Mouse (Mus musculus): Measurements from ENCODE around the gene Igsf8. TPM values are rescaled to one million over a fixed set of nuclear protein-coding genes. Genes with fewer than 3 reads are reported as not detected.
A peak's percentile ranks its signal among the peaks of the same experiment; 100 is the strongest.

Igsf8 gene
- total and polyA plus RNA-seq, 3 experiments, result 32.2 to 126 (median 38.3) TPM

DNA sequence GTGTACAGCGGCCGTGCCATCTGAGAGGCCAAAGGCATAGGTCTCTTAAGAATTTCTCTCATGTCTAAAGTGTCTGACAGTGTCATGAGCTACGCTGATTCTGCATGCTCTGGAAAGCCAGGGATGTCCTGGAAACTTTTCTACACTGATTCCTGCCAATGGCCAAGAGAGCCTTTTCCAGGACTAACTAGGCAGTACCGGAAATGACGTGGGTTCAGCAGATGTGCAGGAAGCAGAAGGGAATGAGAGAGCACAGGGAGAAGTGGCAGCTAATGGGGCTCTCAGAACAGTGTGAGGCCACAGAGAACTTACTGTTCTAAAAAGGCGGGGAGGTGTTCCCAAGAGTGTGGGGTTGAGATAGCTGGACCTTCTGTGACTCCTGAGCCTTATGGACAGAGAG, 11.9 kb downstream of the Igsf8 start:
- DNase-seq, result no peak

DNA sequence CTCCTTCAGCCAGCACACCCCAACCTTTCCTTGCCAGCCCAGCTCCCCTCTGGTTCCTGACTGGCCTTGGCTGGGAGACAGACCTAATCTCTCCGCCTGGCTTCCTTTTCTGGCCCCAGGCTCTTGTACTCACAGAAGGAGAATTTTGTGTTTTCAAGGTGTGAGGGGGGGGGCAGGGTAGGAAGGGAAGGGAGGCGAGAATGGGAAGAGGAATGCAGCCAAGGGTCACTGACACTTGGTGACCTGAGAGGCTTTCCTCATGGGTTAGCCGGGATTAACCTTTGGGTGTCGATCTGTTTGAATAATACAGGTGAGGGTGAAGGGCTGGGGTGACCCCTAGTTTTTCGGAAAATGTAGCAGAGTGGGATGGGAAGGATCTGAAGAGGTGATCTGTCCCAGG, 12.7 kb downstream of the Igsf8 start:
- DNase-seq, result no peak

DNA sequence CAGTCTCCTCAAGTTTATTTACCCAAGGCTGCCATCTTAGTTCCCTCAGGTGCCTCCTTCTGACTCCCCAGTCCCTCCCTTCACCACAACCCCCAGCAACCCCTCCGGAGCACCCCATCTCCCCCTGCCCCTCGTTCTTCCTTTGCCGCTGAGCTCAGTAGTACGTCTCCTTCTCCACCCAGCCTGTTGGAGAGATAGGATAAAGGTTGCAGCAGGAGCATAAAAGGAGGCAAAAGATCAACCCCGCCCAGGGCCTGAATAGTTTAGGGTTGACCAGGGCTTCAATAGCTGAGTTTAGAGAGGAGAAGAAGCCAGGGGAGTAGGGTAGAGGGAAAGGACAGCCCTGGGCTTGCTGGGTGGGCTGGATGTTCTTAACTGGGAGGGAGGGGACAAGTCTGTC, 13.1 kb downstream of the Igsf8 start:
- no peak for DNase-seq

DNA sequence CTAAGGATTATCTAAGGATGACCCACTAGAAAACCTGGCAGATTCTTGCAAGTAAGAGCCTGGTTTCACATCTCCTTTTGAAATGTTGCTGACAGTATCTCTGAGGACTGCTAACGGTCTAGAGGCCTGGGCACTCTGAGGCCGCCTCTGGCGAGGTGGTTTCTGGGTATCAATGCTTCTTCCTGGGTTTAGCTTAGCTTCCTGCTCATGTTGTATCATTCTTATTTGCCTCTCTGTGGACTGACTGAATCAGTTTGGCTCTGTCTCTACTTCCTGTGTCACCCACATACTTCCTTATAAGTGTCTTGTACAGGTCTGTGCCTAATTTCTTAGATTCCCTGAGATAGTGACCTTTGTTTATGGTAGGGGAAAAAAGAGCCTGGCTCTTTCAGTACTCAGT, 15.7 kb downstream of the Igsf8 start:
- no peak for DNase-seq

DNA sequence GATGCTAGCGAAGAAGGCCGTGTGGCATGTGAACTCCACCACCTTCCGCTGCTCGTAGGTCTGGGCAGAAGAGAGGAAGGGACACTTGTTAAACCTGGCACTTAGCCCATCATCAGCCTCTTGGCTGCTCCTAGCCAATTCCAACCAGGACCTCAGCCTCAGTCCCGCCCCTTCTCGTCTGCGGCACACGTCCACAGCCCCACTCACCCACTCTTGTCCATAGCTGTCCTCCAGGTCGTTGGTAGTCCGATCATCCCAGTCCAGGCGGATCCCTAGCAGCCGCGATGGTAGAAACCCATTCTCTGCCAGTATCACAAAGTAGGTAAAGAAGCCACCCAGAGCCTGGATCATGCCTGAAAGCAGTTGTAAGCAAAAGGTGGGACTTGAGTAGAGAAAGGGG, 16.9 kb downstream of the Igsf8 start:
- no peak for DNase-seq

DNA sequence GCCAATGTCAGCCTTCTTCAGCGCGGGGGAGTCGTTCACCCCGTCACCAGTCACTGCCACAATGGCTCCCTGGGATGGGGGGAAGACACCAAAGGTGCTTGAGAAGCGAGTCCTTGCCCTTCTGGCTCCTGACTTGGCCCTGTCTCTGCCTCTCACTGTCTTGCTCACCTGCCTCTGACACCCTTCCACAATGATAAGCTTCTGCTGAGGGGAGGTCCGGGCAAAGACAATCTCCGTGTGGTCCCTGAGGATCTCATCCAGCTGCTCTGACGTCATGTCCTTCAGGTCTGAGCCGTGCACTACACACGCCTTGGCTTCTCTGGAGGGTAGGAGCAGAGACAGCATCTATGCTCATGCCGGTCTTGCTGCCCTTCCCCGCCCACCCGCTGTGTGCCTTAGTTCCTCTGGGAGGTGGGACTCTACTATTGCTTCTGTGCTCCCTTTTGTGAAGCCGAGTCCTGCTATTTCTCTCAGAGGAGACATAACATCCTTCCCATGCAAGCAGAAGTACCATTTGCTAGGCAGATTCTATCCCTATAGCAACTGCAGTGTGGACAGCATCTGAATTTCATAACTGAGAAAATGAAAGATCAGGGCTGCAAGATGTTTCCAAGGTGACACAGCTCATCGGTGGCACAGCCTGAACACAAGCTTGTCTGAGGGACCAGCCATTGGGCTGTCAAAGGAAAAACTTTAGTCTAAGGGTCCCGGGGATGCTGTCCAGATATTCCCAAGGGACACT, 18.5 kb downstream of the Igsf8 start:
- DNase-seq, result no peak

DNA sequence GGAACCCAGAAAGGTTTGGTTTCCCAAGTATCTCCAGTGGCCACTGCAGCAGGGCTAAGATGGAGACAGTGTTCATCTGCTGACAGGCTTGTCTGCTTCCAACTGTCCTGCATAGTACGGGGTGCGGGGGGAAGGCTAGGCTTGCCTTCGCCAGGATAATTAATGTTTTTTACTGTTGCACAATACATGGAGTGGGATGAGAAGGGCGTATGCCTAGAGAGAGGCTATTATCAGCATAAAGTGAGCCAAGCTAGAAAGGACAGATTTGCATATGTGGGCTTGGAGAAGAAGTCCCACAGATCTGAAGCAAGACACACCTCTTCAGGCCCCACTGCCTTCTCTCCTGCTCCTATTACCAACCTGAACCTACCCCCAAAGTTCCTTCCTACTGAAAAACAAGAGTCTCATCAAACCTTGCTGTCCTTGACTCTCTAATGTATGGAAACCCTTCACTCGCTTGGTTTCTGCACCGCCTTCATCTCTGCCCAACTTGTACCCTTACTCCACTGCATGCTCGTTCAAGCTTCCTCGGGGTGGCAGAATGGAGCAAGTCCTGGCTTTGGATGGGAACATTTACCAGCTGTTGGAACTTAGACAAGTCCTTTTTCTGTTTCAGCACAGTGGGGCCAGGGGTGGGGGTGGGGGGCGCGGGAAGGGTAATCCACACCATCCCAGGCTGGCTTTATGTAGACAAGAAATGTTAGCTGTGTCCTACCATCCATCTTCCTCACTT, 20.2 kb downstream of the Igsf8 start:
- peak; percentile 81 for DNase-seq

DNA sequence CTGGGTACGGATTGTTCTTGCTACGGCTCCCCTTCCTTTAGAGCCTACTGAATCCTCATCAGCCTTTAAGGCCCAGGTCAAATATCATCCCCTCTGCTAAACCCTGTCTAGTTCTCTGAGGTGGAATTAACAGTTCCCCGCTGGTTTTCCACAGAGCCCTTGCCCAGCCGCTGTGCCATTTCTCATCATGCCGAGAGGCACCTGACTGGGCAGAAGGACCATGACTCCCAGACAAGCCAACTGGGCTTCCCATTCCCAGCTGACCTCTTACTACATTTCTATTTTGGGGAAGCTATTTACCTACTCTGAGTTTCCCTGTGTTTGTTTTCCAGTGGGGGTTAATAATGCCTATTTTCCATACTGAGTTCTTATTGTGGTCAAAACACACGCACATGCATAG, 21.6 kb downstream of the Igsf8 start:
- no peak for DNase-seq

DNA sequence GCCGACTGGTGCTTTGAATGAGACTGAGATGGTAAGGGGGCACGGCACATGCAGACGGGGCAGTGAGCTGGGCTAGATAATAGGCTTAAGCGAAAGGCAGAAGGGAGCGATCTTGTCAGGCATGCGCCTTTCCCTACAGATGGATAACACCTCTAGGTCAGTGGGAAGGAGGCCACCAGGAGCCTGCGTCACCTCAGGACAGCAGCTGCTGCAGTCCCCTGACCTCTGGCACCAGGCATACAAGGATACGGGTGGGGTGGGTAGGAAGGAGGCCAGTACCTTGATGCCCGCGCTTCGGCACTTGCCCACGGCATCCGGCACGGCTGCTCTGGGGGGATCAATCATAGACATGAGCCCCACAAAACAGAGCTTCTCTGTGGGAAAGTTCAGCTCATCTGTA, 22.8 kb downstream of the Igsf8 start:
- DNase-seq, result no peak

DNA sequence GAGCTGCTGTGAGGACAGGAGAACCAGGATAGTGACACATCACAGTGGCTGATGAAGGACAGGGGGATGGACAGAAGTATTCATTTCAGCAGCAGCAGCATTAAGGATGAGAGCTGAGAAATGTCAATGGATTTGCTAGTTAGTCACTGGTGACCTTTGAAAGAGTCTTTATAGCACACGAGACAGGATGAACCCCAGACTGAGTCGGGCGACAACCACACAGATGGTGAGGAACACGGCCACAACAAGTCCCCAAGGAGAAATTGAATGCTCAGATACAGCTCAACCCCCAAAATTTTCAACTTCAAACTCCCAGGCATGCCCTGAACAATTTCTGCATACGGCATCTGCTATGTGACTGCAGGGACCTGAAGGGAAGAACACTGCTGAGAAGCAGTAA, 25.3 kb downstream of the Igsf8 start:
- peak; percentile 63 for DNase-seq

DNA sequence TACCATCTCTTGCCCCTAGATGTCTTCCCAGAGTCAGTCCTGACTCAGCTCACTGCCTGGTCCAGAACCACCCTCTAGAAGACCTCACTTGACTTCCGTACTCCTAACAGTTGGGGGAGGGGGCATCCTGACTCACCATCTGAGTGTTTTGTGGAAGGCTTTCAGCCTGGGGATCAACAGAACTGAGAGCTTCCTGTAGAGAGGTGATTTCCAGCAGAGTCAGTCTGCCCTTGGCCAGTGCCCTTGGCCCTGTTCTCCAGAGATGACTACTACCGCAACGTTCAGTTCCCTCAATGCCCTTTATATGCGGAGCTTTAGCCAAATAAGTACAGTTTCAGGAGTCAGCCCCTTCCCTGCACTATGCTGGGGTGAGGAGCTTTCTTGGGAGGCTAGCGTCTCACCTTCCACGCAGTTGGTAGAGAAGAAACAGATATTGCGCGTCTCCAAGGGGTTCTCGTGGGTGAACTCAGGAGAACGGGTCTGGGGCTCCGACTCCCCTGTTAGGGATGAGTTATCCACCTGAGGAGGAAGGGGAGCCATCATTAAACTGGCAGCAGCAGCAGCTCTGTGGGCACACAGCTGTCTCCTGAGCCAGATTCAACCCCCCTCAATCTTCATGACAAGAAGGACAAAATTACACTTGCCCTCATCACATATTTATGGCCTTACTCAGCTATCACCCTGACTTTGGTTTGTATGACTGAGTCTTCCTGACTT, 27.6 kb downstream of the Igsf8 start:
- DNase-seq, result peak; percentile 87

DNA sequence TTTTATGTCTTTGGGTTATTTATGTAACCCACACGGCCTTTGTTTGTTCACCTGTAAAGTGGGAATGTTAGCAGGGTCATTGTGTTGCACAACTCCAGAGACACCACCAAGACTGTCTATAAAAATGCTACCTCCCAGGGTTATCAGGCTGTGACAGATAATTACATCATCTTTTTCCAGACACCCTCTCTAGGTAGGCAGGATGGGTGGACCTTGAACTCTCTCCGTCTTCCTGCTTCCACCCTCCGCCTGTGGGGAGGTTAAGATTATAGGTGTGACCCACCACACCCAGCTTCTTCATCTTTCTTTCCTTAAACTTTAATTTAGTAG, 28.1 kb downstream of the Igsf8 start:
- no peak for DNase-seq

DNA sequence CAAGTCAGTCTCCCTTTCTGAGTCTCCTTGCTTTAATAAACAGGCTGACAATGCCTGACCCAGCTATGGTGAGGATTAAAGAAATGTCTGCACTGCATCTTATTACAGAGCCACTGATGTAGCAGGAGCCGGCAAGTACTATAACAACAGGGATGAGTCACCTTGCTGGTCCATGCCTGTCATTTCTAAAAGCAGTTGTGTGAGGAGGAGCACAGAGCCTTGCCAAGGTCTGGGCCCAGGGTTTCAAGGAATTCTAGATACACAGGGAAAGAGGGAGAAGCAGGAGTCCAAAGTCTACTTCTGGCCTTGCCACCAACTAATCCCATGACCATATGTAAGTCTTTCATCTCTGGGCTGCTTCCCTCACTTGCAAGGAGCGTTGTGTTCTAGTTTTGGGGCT, 31.4 kb downstream of the Igsf8 start:
- DNase-seq, result peak; percentile 68

DNA sequence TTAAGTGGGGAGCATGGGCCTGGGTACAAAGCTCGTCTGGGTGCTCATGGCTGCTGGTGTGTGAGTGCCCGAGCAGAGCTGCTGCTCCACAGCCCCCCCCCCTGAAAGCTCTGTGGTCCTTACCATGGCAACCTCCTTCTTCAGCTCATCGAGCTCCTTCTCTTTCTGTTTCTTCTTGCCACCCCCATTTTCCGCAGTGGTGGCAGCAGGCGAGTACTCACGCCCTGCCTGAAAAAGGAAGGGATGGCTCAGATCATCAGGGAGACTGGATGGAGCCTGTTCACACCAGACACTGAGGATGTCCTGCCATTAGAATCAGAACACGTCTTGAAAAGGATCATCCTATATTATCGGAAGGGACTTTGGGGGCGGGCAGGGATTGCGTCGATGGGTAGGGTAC, 32.0 kb downstream of the Igsf8 start:
- no peak for DNase-seq

DNA sequence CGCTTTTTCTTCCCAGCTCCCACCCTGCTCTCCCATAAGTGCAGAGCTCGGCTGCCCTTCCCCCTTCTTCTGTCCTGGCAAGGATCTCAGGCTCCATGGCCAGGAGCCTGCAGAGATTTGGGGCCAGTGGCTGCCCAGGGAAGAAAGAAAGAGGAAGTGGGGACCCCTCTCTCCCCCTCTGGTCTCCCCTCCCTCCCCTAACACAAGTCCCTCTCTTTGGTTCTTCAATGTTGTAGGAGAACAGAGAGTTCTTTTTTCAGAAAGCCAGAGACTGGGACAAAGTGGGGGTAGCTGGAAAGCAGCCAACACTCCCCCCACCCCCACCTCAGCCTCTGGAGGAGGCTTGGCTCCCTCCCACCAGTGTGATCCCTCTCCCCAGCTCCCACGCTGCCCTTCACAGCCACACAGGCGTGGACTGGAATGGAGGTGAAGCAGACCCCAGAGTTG, 34.3 kb downstream of the Igsf8 start:
- DNase-seq, result no peak

DNA sequence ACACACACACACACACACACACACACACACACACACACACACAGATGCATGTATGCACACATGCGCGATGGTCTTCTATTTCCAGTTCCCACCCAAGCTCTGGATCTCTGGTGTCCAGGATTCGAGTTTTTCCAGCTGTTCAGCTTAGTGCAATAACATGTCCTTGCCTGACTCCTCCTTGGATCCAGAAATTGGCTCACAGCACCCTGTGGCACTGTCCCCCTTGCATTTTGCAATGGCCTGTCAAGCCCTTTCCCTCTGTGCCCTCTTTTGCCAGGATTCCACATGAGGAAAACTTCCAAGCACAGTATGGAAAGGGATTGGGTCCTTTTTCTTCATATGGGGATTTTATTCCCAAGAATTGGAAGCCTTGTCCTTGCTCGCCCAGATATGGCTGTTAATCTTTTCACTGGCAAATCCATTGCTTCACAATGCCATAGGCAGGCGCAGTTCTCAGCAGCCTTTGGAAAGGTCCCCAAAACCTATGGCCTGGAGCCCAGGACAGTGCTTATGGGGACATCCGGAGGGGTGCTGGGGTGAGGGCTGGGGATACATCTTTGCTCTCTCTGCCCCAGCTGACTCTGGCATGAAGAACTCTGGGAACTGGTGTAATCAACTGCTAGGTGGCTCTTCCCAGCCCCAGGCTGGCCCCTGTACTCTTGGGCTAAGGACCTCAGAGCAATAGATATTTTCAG, 35.5 kb downstream of the Igsf8 start:
- DNase-seq, result peak; percentile 68

DNA sequence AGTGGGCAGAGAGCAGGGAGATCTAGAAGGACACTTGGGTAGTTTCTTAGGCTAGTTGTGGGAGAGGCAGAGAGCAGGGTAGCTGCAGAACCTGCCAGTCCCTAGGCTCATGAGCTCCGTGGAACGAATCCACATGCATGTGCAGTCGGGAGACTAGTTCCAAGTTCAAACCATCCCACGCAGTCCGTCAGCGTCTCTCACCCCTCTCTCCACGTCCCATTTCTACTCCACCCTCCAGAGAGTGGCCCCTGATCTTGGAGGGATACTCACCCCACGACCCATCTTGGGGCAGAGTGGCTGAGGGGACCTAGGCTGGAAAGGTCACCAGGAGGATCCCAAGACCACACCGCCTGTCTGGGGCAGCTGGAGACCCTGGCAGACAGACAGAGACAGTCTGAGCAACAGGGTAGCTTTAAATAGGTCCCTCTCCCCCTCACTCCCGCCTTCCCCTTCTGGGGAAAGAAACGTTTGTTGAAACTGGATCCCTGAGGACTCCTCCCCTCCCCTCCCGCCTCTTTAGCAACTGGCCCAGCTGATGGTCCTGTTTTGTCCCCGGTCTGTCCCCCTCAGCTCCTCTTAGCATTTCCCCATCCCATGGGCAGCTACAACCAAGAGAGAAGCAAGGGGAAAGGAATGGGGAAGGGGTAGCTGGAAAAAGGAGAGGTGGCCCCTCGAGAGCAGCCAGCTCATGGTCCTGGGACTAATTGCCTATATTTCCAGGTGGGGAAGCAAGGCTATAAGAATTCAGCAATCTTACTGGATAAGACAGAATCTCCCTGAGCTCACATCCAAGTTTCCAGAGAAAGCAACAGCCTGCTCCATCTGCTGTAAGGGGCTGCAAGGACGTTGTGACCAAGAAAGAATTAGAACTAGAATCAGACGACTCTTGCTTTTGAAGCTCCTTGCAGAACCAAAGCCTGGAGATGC, 36.4 kb downstream of the Igsf8 start, which contains the start of gene Atp1a2:
Atp1a2 (minus strand) TSS at position 454 of the 927 bp plus-strand sequence.
- no peak for DNase-seq

DNA sequence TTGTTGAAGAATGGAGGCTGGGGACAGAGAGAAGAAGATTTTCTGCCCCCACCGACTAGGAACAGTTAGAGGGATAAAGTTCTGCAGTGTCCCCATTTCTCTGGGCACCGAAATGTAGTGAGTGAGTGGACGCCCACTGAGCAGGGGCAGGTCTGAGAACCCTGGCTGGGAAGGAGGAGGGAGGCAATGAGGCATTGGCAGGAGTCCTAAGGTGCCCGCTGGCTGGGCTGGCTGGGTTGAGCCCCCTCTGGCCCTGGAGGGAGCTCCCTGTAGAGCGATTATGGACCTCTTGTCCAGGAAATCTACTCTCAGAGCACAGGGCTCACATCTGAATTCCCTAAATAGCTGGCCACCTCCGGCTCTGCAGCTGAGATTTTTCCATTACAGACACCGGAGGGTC, 38.1 kb downstream of the Igsf8 start:
- DNase-seq, result peak; percentile 23

DNA sequence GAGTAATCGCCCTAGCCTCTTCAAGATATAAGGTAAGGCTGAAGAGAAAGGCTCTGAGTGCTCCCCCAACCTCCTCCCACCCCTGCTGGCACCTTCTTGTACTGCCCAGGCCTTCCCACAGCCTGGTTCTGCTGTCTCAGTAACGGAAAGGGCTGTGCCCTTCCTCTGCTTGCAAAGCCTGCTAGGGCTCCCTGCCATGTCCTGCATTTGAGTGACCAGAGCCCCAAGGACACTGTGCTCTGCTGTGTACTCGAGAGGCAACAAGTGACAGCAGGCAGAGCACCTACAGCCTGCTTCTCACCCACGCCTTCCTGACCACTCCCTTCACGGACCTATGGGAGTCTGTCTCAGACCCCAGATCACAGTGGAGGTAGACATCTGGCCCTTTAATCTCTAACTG, 38.8 kb downstream of the Igsf8 start:
- peak; percentile 79 for DNase-seq

DNA sequence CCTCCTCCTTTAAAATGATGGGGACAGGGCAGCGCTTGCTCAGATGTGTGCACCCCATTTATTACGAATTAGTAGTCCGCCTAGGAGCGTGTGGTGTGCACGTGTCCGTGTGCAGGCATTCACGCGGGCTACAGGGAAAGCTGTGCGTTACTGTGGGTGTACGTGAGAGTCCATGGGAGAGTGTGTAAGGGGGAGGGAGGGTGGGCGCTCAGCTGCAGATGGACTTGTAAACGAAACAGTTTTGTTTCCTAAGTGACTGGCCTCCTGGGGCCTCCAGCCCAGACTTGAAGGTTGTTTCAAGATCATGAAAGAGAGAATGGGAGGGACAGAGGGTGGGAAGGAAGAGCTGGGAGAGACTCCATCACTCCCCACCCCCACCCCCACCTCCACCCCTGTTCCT, 39.7 kb downstream of the Igsf8 start:
- DNase-seq, result no peak

DNA sequence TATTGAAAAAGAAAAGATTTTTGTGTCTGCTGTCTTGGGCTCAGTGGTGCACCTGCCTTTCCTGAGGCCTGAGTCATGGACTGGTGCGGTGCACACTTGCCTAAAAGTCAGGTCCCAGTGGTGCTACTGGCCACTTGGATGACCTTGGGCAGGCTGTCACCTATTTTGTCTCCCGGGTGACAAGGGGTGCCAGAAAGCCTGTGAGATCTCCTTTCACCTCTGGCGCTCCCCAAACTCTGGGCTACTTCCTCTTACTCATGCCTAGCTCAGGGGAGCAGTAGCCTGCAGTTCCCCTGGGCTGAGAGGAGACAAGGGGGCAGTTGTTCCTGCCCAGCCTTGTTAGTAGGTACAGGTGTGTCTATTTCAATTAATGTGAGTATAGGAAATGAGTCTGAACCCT, 40.9 kb downstream of the Igsf8 start:
- no peak for DNase-seq
